Mouse (Mus musculus) lung, embryonic 16.5 days (tissue): ENCODE data around the gene Ptpn3. TPM values are rescaled to one million over a fixed set of nuclear protein-coding genes. Genes with fewer than 3 reads are reported as not detected.
"Not testable (repeated sequence)": the region's sequence is repeated elsewhere in the genome, so short reads cannot be mapped to it uniquely, and the experiment has no call there.

ENCODE experiments used
- ATAC-seq: fragments of 200-750 bp; cut with Nextera tagmentation; 2 replicates; pipeline ENCODE4 v1.8.0; 2017; ENCODE audit warnings: low read depth, mild to moderate bottlenecking, moderate library complexity
- H3K27ac ChIP-seq: fragments of 300-500 bp; sonication (generic); 2 replicates; pipeline ENCODE4 v1.5.1; 2014; ENCODE audit warnings: mild to moderate bottlenecking, control low read depth, low read length
- H3K27me3 ChIP-seq: fragments of 300-500 bp; sonication (generic); 2 replicates; pipeline ENCODE4 v1.6.1; 2014; ENCODE audit warnings: low read depth, low read length, mixed read lengths; ENCODE audit not compliant: control insufficient read depth, insufficient read depth
- H3K36me3 ChIP-seq: fragments of 300-500 bp; sonication (generic); 2 replicates; pipeline ENCODE4 v1.6.1; 2014; ENCODE audit warnings: low read length; ENCODE audit not compliant: control insufficient read depth, insufficient read depth
- H3K4me1 ChIP-seq: fragments of 300-500 bp; sonication (generic); replicated peaks from 2 replicates; pipeline ENCODE4 v1.6.1; 2014; ENCODE audit warnings: low read length, mixed read lengths; ENCODE audit not compliant: control insufficient read depth, insufficient read depth
- H3K4me2 ChIP-seq: fragments of 300-500 bp; sonication (generic); 2 replicates; pipeline ENCODE4 v1.6.1; 2014; ENCODE audit warnings: low read depth, low read length, control low read depth
- H3K4me3 ChIP-seq: fragments of 300-500 bp; sonication (generic); 2 replicates; pipeline ENCODE4 v1.5.1; 2014; ENCODE audit warnings: mild to moderate bottlenecking, low read length, control low read depth
- H3K9ac ChIP-seq: fragments of 300-500 bp; sonication (generic); 2 replicates; pipeline ENCODE4 v1.6.1; 2014; ENCODE audit warnings: low read length, control low read depth
- H3K9me3 ChIP-seq: fragments of 300-500 bp; sonication (generic); 2 replicates; pipeline ENCODE4 v1.6.1; 2016; ENCODE audit warnings: low read length; ENCODE audit not compliant: control insufficient read depth
- WGBS: fragments of 180-500 bp; shearing (Covaris S2); extraction: QIAGEN DNeasy Blood & Tissue Kit; methylation state at CpG from one replicate; pipeline ENCODE4 v1.1.7; 2014; 5-methylcytosine and 5-hydroxymethylcytosine counted together
- polyA plus RNA-seq: library from polyadenylated mRNA; unstranded; fragments of >200 nt; fragmentation: Nextera tagmentation; extraction: Ambion mirVana; gene quantifications from 2 replicates; pipeline ENCODE4 v1.2.1, GENCODE M21; 2015

The Ptpn3 gene
- polyA plus RNA-seq, 1 experiment from 2014 or later = 3.9 TPM

DNA sequence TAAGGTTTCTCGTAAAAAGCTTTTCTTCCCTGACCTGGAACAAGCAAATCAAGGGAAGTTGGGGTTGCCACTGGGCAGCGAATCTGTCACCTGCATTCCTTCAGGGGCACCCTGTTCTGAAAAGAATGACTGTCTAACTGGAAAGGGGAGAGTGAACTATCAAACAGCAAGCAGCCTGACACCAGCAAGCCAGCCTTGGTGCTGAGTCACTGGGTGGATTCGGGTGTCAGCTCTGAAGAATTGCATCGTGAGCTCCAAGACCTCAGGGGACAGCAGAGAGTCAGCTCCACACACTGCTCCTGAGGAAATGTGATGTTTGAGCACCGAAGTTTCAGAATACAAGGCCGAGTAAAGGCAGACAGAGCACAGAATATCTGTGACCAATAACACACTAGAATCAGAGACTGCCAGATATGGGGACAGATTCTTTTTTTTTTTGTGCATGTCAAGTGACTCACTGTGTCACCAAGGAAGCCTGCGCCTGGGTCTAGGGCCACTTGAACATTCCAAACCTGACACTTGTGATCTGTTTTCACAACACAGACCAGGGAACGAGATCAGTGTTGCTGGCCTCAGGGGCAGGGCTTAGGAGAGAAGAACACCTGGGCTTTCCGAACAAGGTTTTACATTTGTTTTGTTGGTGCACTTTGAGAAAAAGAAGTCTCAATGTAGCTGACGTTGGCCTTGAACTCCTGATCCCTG, 98.8 kb downstream of the Ptpn3 start:
- Histone ChIP-seq H3K27ac (peak overlapping the region; percentile 47), H3K9me3 (no peaks in the 10 kb centered on the region), H3K36me3 (peaks cover 5% of the 10 kb centered on the region; the same call in 1 of the 2 replicates), H3K4me1 (0 out of 2 replicates have a peak, but pooled peaks cover 3% of the 10 kb centered on the region), H3K4me3 (no peak overlapping the region), H3K27me3 (no peaks in the 10 kb centered on the region), H3K9ac (no peak overlapping the region), H3K4me2 (no peak overlapping the region)
- 37% methylated on average over 10 of the region's 10 CpGs for WGBS
- ATAC-seq = peak; percentile 75; the same call in 1 of the 2 replicates

- no peak overlapping the region for H3K4me3 ChIP-seq
- no peak for ATAC-seq
- H3K27ac ChIP-seq = no peak overlapping the region
- no peaks in the 10 kb centered on the region for H3K9me3 ChIP-seq
- no peak overlapping the region for H3K4me2 ChIP-seq
- peaks cover 8% of the 10 kb centered on the region; the same call in 1 of the 2 replicates for H3K36me3 ChIP-seq
- H3K27me3 ChIP-seq = no peaks in the 10 kb centered on the region
- 0 out of 2 replicates have a peak, but pooled peaks cover 3% of the 10 kb centered on the region for H3K4me1 ChIP-seq
- no peak overlapping the region for H3K9ac ChIP-seq
- WGBS = 41% methylated on average over 7 of the region's 7 CpGs
These were observed 99.5 kb downstream of the Ptpn3 start for GRCm38 (mm10) chr4:57202132-57202531.

DNA sequence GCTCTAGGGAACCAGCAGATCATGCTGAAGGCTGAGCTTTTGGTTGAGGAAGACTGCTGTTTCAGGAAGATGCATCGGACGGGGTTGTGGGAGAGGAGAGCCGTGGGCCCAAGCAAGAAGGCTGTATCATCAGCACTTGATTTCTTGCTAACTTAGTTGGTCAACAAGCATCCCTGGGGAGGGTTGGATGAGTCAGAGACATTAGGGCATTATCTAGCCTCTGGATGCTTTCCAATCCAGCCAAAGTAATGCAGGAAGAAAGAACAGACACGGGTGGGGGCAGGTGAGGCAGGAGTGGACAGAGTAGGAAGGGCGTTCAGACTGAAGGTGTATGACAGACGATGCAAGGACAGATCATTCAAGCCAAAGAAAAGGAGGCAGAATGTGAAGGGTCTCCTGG, 101.0 kb downstream of the Ptpn3 start:
- H3K36me3 ChIP-seq = peaks cover 8% of the 10 kb centered on the region; the same call in 1 of the 2 replicates
- no peak for ATAC-seq
- H3K4me1 ChIP-seq = 0 out of 2 replicates have a peak, but pooled peaks cover 3% of the 10 kb centered on the region
- H3K4me2 ChIP-seq = no peak overlapping the region
- no peak overlapping the region for H3K9ac ChIP-seq
- H3K27ac ChIP-seq = no peak overlapping the region
- H3K27me3 ChIP-seq = no peaks in the 10 kb centered on the region
- H3K9me3 ChIP-seq = no peaks in the 10 kb centered on the region
- 87% methylated on average over 6 of the region's 6 CpGs for WGBS
- no peak overlapping the region for H3K4me3 ChIP-seq

DNA sequence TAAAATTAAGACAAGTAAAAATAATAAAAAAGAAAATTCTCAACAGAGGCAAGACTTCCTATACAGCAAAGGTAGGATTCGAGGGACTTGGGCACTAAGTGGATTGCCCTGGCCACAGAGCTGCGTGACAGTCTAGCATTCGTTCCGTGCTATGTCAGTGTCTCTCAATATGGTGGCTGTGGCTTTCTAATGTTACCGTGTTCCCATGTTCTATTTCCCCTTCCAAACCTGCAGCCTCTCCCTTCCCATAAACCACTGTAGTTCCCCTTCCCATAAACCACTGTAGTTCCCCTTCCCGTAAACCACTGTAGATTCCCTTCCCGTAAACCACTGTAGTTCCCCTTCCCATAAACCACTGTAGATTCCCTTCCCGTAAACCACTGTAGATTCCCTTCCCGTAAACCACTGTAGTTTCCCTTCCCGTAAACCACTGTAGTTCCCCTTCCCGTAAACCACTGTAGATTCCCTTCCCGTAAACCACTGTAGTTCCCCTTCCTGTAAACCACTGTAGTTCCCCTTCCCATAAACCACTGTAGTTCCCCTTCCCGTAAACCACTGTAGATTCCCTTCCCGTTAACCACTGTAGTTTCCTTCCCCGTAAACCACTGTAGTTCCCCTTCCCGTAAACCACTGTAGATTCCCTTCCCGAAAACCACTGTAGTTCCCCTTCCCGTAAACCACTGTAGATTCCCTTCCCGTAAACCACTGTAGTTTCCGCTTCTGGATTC, 102.8 kb downstream of the Ptpn3 start:
- not testable (repeated sequence) for H3K4me1 ChIP-seq, H3K27ac ChIP-seq, H3K9ac ChIP-seq, H3K4me2 ChIP-seq, H3K9me3 ChIP-seq, ATAC-seq, H3K4me3 ChIP-seq, H3K36me3 ChIP-seq, H3K27me3 ChIP-seq
- WGBS = 96% methylated on average over 20 of the region's 20 CpGs

GRCm38 (mm10) chr4:57191543-57192283, 109.9 kb downstream of the Ptpn3 start:
- H3K4me3 ChIP-seq = no peak overlapping the region
- peak overlapping the region; percentile 0; the same call in 1 of the 2 replicates for H3K27ac ChIP-seq
- no peak overlapping the region for H3K9ac ChIP-seq
- H3K9me3 ChIP-seq = no peaks in the 10 kb centered on the region
- H3K4me2 ChIP-seq = no peak overlapping the region
- no peaks in the 10 kb centered on the region; the same call in 1 of the 2 replicates for H3K4me1 ChIP-seq
- WGBS = 41% methylated on average over 9 of the region's 9 CpGs
- ATAC-seq = peak; percentile 67
- H3K27me3 ChIP-seq = no peaks in the 10 kb centered on the region
- no peaks in the 10 kb centered on the region for H3K36me3 ChIP-seq

GRCm38 (mm10) chr4:57189881-57190280, 111.8 kb downstream of the Ptpn3 start:
- no peak overlapping the region for H3K4me3 ChIP-seq
- no peaks in the 10 kb centered on the region; the same call in 1 of the 2 replicates for H3K4me1 ChIP-seq
- 82% methylated on average over 2 of the region's 2 CpGs for WGBS
- H3K36me3 ChIP-seq = no peaks in the 10 kb centered on the region
- H3K9me3 ChIP-seq = no peaks in the 10 kb centered on the region
- ATAC-seq = no peak
- no peak overlapping the region for H3K27ac ChIP-seq
- H3K27me3 ChIP-seq = no peaks in the 10 kb centered on the region
- no peak overlapping the region for H3K4me2 ChIP-seq
- H3K9ac ChIP-seq = no peak overlapping the region

DNA sequence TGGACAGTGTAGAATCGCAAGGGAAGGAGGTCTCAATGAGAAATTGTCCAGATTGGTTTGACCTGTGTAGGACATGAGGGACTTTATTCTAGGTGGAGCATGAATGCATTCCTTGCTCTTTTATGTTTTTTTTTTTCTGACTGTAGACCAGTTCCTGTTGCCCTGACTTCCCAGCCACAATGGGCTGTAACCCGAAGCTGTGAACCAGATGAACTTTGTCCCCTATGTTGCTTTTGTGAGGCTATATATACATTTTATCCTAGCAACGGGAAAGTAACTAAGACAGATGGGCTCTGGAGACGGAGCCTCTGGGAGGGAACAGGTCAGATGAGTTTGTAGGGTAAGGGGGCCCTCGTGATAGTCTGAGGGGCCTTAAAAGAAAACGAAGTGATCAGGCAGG, 115.6 kb downstream of the Ptpn3 start:
- no peaks in the 10 kb centered on the region for H3K9me3 ChIP-seq
- no peak overlapping the region for H3K4me3 ChIP-seq
- H3K27ac ChIP-seq = no peak overlapping the region
- no peak for ATAC-seq
- WGBS = 9% methylated on average over 6 of the region's 6 CpGs
- no peak overlapping the region for H3K4me2 ChIP-seq
- H3K4me1 ChIP-seq = no peaks in the 10 kb centered on the region
- H3K36me3 ChIP-seq = no peaks in the 10 kb centered on the region
- H3K27me3 ChIP-seq = no peaks in the 10 kb centered on the region
- no peak overlapping the region for H3K9ac ChIP-seq

DNA sequence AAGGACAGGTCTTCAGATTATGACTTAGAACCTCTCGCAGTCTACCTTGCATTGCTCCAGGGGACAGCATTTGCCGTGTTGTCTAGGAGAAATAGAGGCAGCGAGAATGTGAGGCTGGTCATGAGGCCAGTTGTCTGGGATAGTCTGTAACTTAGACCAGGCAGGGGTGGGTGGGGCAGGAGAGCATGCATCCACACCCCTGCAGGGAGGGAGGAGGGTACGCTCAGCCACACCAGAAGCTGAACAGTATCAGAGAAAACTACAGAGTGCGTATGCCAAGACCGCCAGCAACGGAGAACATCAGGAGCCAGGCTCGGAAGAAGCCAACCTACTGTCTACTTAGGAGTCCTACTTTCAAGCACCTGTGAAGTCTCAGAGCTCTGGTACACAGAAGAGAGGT, 116.2 kb downstream of the Ptpn3 start:
- no peaks in the 10 kb centered on the region for H3K4me1 ChIP-seq
- 75% methylated on average over 8 of the region's 8 CpGs for WGBS
- H3K4me3 ChIP-seq = no peak overlapping the region
- no peaks in the 10 kb centered on the region for H3K27me3 ChIP-seq
- H3K9ac ChIP-seq = no peak overlapping the region
- no peaks in the 10 kb centered on the region for H3K9me3 ChIP-seq
- H3K27ac ChIP-seq = no peak overlapping the region
- H3K4me2 ChIP-seq = no peak overlapping the region
- no peak for ATAC-seq
- no peaks in the 10 kb centered on the region for H3K36me3 ChIP-seq

DNA sequence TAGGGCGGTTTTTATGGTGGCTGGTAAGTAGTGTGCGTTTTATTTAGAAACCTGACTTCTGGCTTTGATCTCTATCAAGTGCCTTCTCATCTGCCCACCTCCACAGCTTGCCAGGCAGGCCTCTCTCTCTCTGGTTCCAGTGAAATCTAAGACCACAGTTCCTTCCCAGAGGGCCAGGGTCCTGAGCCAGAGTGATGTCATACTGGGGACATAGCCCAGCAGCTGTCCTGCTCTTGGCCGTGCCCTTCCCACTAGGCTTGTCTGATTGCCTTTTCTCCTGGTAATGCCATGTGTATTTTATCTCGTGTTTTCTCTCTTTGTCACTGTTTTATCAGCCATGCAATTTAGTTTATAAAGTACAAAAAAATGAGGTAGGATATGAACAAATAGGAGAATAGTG, 118.1 kb downstream of the Ptpn3 start:
- ATAC-seq = no peak
- Histone ChIP-seq H3K4me3 (no peak overlapping the region), H3K4me1 (no peaks in the 10 kb centered on the region), H3K27me3 (no peaks in the 10 kb centered on the region), H3K9ac (no peak overlapping the region), H3K27ac (no peak overlapping the region), H3K36me3 (no peaks in the 10 kb centered on the region), H3K4me2 (no peak overlapping the region), H3K9me3 (no peaks in the 10 kb centered on the region)
- WGBS = 59% methylated on average over 4 of the region's 4 CpGs
